Mouse (Mus musculus) brain, embryonic 14.5 days (tissue): ENCODE results near the gene Hipk4.

Experiments used
- CTCF ChIP-seq: fragments of 200-500 bp; IDR thresholded peaks from 2 replicates; pipeline ENCODE4 v1.5.1; 2012; ENCODE audit warnings: inconsistent platforms, mild to moderate bottlenecking, moderate library complexity, borderline replicate concordance; ENCODE audit not compliant: insufficient read depth, insufficient read length; ENCODE audit errors: extremely low read depth
- POLR2A ChIP-seq: fragments of 200-500 bp; IDR thresholded peaks from 2 replicates; pipeline ENCODE4 v1.6.1; 2012; ENCODE audit warnings: mild to moderate bottlenecking, inconsistent platforms, borderline replicate concordance; ENCODE audit not compliant: poor library complexity, insufficient read depth, insufficient read length, severe bottlenecking; ENCODE audit errors: extremely low read depth

DNA sequence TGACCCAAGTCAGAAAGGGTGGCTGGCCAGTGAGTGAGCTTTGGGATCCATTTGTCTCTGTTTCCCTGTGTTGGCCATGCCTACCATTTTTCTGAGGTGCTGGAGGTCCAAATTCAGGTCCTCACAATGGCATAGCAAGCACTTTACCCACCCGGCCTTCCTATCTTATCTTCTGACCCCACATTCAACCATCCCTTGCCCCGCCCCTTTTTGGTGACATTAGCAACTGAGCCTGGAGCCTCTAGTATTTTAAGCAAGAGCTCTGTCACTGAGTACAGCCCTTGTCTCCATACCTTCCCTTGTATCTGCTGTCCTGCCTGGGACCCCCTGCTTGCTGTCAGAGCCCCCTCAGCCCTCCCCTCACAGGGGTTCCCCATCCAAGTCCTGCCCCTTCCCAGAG, 12.3 kb downstream of the Hipk4 start:
- TF ChIP-seq CTCF, result no peak
- no peak for TF ChIP-seq POLR2A
